Mouse (Mus musculus) thymus, postnatal 0 days (tissue): Measurements from ENCODE around the gene Pwwp2a. TPM values are rescaled to one million over a fixed set of nuclear protein-coding genes. Genes with fewer than 3 reads are reported as not detected.
A peak's percentile ranks its signal among the peaks of the same experiment; 100 is the strongest.

Source experiments
- DNase-seq: peaks from one replicate; pipeline ENCODE4 v3.0.0-alpha.2; 2015; ENCODE audit warnings: low spot score
- polyA plus RNA-seq: library from polyadenylated mRNA; unstranded; fragments of >200 nt; fragmentation: Nextera tagmentation; extraction: Ambion mirVana; gene quantifications from 2 replicates; pipeline ENCODE4 v1.2.1, GENCODE M21; 2015

Gene Pwwp2a
- polyA plus RNA-seq, 1 experiment from 2014 or later: 28.8 TPM

GRCm38 (mm10) chr11:43723411-43723810, 41.6 kb downstream of the Pwwp2a start:
- DNase-seq: no peak

GRCm38 (mm10) chr11:43727796-43728195, 46.0 kb downstream of the Pwwp2a start:
- DNase-seq: no peak

GRCm38 (mm10) chr11:43728737-43729301, 47.0 kb downstream of the Pwwp2a start:
- no peak for DNase-seq

GRCm38 (mm10) chr11:43747233-43748226, 65.7 kb downstream of the Pwwp2a start, which contains the start of gene Ttc1:
Gene Ttc1 (minus strand): TSS chr11:43748008.
- DNase-seq: peak; percentile 98

- no peak for DNase-seq
Observed at GRCm38 (mm10) chr11:43751542-43751941, 69.7 kb downstream of the Pwwp2a start.

- no peak for DNase-seq
Observed at GRCm38 (mm10) chr11:43754568-43754967, 72.8 kb downstream of the Pwwp2a start.

GRCm38 (mm10) chr11:43755411-43755810, 73.6 kb downstream of the Pwwp2a start:
- peak; percentile 16 for DNase-seq

- no peak for DNase-seq
Observed at GRCm38 (mm10) chr11:43758436-43758835, 76.6 kb downstream of the Pwwp2a start.

GRCm38 (mm10) chr11:43766922-43767648, 85.3 kb downstream of the Pwwp2a start:
- peak; percentile 85 for DNase-seq

GRCm38 (mm10) chr11:43767749-43768148, 86.0 kb downstream of the Pwwp2a start:
- DNase-seq: no peak

- no peak for DNase-seq
Observed at GRCm38 (mm10) chr11:43770110-43770509, 88.3 kb downstream of the Pwwp2a start.

Other genes starting within 250 kb of the Pwwp2a start
- gene Slu7, start 248.3 kb upstream of the Pwwp2a start, polyA plus RNA-seq: 66.2 and 71.7 TPM in 2 replicates
- gene C1qtnf2, start 207.7 kb upstream of the Pwwp2a start, polyA plus RNA-seq: 5.3 and 5.6 TPM in 2 replicates
- 6.4 and 8.5 TPM in 2 replicates for gene Ccnjl, start 153.2 kb upstream of the Pwwp2a start, polyA plus RNA-seq
- 2.6 and 4.4 TPM in 2 replicates for gene 4933415A04Rik, start 95.0 kb upstream of the Pwwp2a start, polyA plus RNA-seq
- 8.4 and 11.8 TPM in 2 replicates for gene Fabp6, start 80.5 kb upstream of the Pwwp2a start, polyA plus RNA-seq
- gene Ttc1, start 66.0 kb downstream of the Pwwp2a start, polyA plus RNA-seq: 83.2 and 87.5 TPM in 2 replicates
- 0.36 and 0.37 TPM in 2 replicates for gene Adra1b, start 219.2 kb downstream of the Pwwp2a start, polyA plus RNA-seq